Mouse (Mus musculus) kidney, adult 2 months (tissue): ENCODE measurements around the gene Gmppb.

Source experiments
- CTCF ChIP-seq: fragments of 200-500 bp; conservative IDR thresholded peaks from 2 replicates; pipeline ENCODE4 v1.5.1; 2011; ENCODE audit warnings: low read depth, mild to moderate bottlenecking, control low read depth, low read length, moderate library complexity, mixed read lengths; ENCODE audit not compliant: insufficient read depth, insufficient read length
- POLR2A ChIP-seq: fragments of 200-500 bp; IDR thresholded peaks from one replicate; pipeline ENCODE4 v1.6.1; 2011; ENCODE audit warnings: low read depth, low read length, control low read depth

GRCm38 (mm10) chr9:108055661-108056237 lies 6.7 kb downstream of the Gmppb start:
- TF ChIP-seq POLR2A = no peak
- no peak for TF ChIP-seq CTCF
